Mouse (Mus musculus) lung, embryonic 15.5 days (tissue): ENCODE measurements around the gene Ift140. TPM values are rescaled to one million over a fixed set of nuclear protein-coding genes. Genes with fewer than 3 reads are reported as not detected.
"Not testable (repeated sequence)": the region's sequence is repeated elsewhere in the genome, so short reads cannot be mapped to it uniquely, and the experiment has no call there.

Source experiments
- ATAC-seq: fragments of 200-750 bp; cut with Nextera tagmentation; 2 replicates; pipeline ENCODE4 v1.8.0; 2017; ENCODE audit warnings: moderate number of reproducible peaks, borderline replicate concordance; ENCODE audit not compliant: low FRiP score, low TSS enrichment; ENCODE audit errors: extremely low read depth
- H3K27ac ChIP-seq: fragments of 300-500 bp; sonication (generic); 2 replicates; pipeline ENCODE4 v1.5.1; 2015; ENCODE audit warnings: moderate library complexity, mild to moderate bottlenecking, inconsistent platforms
- H3K27me3 ChIP-seq: fragments of 300-500 bp; sonication (generic); 2 replicates; pipeline ENCODE4 v1.6.1; 2015; ENCODE audit warnings: inconsistent platforms
- H3K36me3 ChIP-seq: fragments of 300-500 bp; sonication (generic); 2 replicates; pipeline ENCODE4 v1.6.1; 2015; ENCODE audit warnings: inconsistent platforms
- H3K4me1 ChIP-seq: fragments of 300-500 bp; sonication (generic); 2 replicates; pipeline ENCODE4 v1.6.1; 2015; ENCODE audit warnings: inconsistent platforms
- H3K4me2 ChIP-seq: fragments of 300-500 bp; sonication (generic); 2 replicates; pipeline ENCODE4 v1.6.1; 2015; ENCODE audit warnings: inconsistent platforms, mild to moderate bottlenecking, moderate library complexity
- H3K4me3 ChIP-seq: fragments of 300-500 bp; sonication (generic); 2 replicates; pipeline ENCODE4 v1.5.1; 2015; ENCODE audit warnings: mild to moderate bottlenecking, inconsistent platforms
- H3K9ac ChIP-seq: fragments of 300-500 bp; sonication (generic); 2 replicates; pipeline ENCODE4 v1.6.1; 2015; ENCODE audit warnings: inconsistent platforms
- H3K9me3 ChIP-seq: fragments of 300-500 bp; sonication (generic); 2 replicates; pipeline ENCODE4 v1.6.1; 2016; ENCODE audit warnings: inconsistent platforms
- WGBS: fragments of 180-500 bp; shearing (Covaris S2); methylation state at CpG from one replicate; pipeline ENCODE4 v1.1.7; 2015; 5-methylcytosine and 5-hydroxymethylcytosine counted together
- polyA plus RNA-seq: library from polyadenylated mRNA; unstranded; fragments of >200 nt; fragmentation: Nextera tagmentation; extraction: Ambion mirVana; gene quantifications from 2 replicates; pipeline ENCODE4 v1.2.1, GENCODE M21; 2015

Gene Ift140
- polyA plus RNA-seq, 1 experiment from 2014 or later = 17.0 TPM

- H3K36me3 ChIP-seq, H3K4me2 ChIP-seq, H3K4me1 ChIP-seq, H3K27ac ChIP-seq, H3K4me3 ChIP-seq, H3K9ac ChIP-seq, H3K9me3 ChIP-seq, ATAC-seq, H3K27me3 ChIP-seq: not testable (repeated sequence)
- WGBS = 67% methylated on average over 3 of the region's 3 CpGs
Observed at GRCm38 (mm10) chr17:25125442-25126060, 109.7 kb downstream of the Ift140 start.

GRCm38 (mm10) chr17:25127079-25127478 is 111.2 kb downstream of the Ift140 start:
- 31% methylated on average over 8 of the region's 8 CpGs for WGBS
- H3K4me3 ChIP-seq = no peak overlapping the region
- no peak overlapping the region for H3K9ac ChIP-seq
- ATAC-seq = no peak
- H3K27ac ChIP-seq = no peak overlapping the region
- no peaks in the 10 kb centered on the region for H3K27me3 ChIP-seq
- no peak overlapping the region for H3K4me2 ChIP-seq
- no peaks in the 10 kb centered on the region for H3K9me3 ChIP-seq
- no peaks in the 10 kb centered on the region for H3K36me3 ChIP-seq
- no peaks in the 10 kb centered on the region for H3K4me1 ChIP-seq

- WGBS = 54% methylated on average over 9 of the region's 9 CpGs
- no peaks in the 10 kb centered on the region for H3K9me3 ChIP-seq
- ATAC-seq = no peak
- no peaks in the 10 kb centered on the region for H3K36me3 ChIP-seq
- H3K9ac ChIP-seq = no peak overlapping the region
- no peaks in the 10 kb centered on the region for H3K27me3 ChIP-seq
- H3K4me3 ChIP-seq = no peak overlapping the region
- H3K4me2 ChIP-seq = no peak overlapping the region
- no peak overlapping the region for H3K27ac ChIP-seq
- no peaks in the 10 kb centered on the region for H3K4me1 ChIP-seq
Observed at GRCm38 (mm10) chr17:25127681-25128080, 111.8 kb downstream of the Ift140 start.

- no peak overlapping the region for H3K4me3 ChIP-seq
- H3K27ac ChIP-seq = no peak overlapping the region
- H3K4me1 ChIP-seq = peaks cover 10% of the 10 kb centered on the region
- no peaks in the 10 kb centered on the region for H3K9me3 ChIP-seq
- no peak overlapping the region for H3K4me2 ChIP-seq
- H3K9ac ChIP-seq = no peak overlapping the region
- no peak for ATAC-seq
- WGBS = 74% methylated on average over 1 of the region's 1 CpGs
- no peaks in the 10 kb centered on the region for H3K36me3 ChIP-seq
- H3K27me3 ChIP-seq = no peaks in the 10 kb centered on the region
Observed at GRCm38 (mm10) chr17:25130060-25130459, 114.2 kb downstream of the Ift140 start.

- peak; percentile 90 for ATAC-seq
- H3K27ac ChIP-seq = no peak within 1 kb of the TSS
- H3K27me3 ChIP-seq = no peaks in the 10 kb centered on the region
- H3K4me1 ChIP-seq = peaks cover 14% of the 10 kb centered on the region
- under 1% methylated on average over 40 of the region's 40 CpGs for WGBS
- H3K36me3 ChIP-seq = 0 out of 2 replicates have a peak, but pooled peaks cover 3% of the 10 kb centered on the region
- H3K9me3 ChIP-seq = no peaks in the 10 kb centered on the region
- peak within 1 kb of the TSS; percentile 87 for H3K9ac ChIP-seq
- H3K4me2 ChIP-seq = peak within 1 kb of the TSS; percentile 72
- H3K4me3 ChIP-seq = peak within 1 kb of the TSS; percentile 100
Observed at GRCm38 (mm10) chr17:25133275-25133698, 117.4 kb downstream of the Ift140 start, which contains the start of gene Clcn7. Gene Clcn7, plus strand, starts transcription at chr17:25133391.

- no peak for ATAC-seq
Observed at GRCm38 (mm10) chr17:25135622-25136021, 119.7 kb downstream of the Ift140 start.

GRCm38 (mm10) chr17:25138803-25139202 is 122.9 kb downstream of the Ift140 start:
- Histone ChIP-seq H3K27ac (no peak overlapping the region), H3K4me1 (peaks cover 14% of the 10 kb centered on the region), H3K9me3 (no peaks in the 10 kb centered on the region), H3K36me3 (0 out of 2 replicates have a peak, but pooled peaks cover 3% of the 10 kb centered on the region), H3K4me2 (no peak overlapping the region), H3K27me3 (no peaks in the 10 kb centered on the region), H3K9ac (no peak overlapping the region), H3K4me3 (no peak overlapping the region)
- ATAC-seq = no peak
- WGBS = 89% methylated on average over 1 of the region's 1 CpGs

More at GRCm38 (mm10) chr17:25135622-25136021, 119.7 kb downstream of the Ift140 start:
- no peak overlapping the region for H3K4me2 ChIP-seq
- WGBS = 83% methylated on average over 6 of the region's 6 CpGs
- no peaks in the 10 kb centered on the region for H3K27me3 ChIP-seq
- no peak overlapping the region for H3K9ac ChIP-seq
- H3K27ac ChIP-seq = no peak overlapping the region
- no peak overlapping the region for H3K4me3 ChIP-seq
- 0 out of 2 replicates have a peak, but pooled peaks cover 3% of the 10 kb centered on the region for H3K36me3 ChIP-seq
- peaks cover 14% of the 10 kb centered on the region for H3K4me1 ChIP-seq
- H3K9me3 ChIP-seq = no peaks in the 10 kb centered on the region

GRCm38 (mm10) chr17:25139960-25140359 is 124.1 kb downstream of the Ift140 start:
- Histone ChIP-seq H3K4me1 (0 out of 2 replicates have a peak, but pooled peaks cover 4% of the 10 kb centered on the region), H3K4me2 (no peak overlapping the region), H3K9ac (no peak overlapping the region), H3K27ac (no peak overlapping the region), H3K27me3 (no peaks in the 10 kb centered on the region), H3K36me3 (0 out of 2 replicates have a peak, but pooled peaks cover 3% of the 10 kb centered on the region), H3K9me3 (no peaks in the 10 kb centered on the region), H3K4me3 (no peak overlapping the region)
- ATAC-seq = no peak
- 54% methylated on average over 4 of the region's 4 CpGs for WGBS

Other genes starting within 250 kb of the Ift140 start
- not detected in 2 replicates for gene Meiob, start 211.8 kb upstream of the Ift140 start, polyA plus RNA-seq
- 31.7 and 32.1 TPM in 2 replicates for gene Hagh, start 175.9 kb upstream of the Ift140 start, polyA plus RNA-seq
- gene Fahd1, start 165.7 kb upstream of the Ift140 start, polyA plus RNA-seq = 18.8 and 19.9 TPM in 2 replicates
- 1.00 and 1.4 TPM in 2 replicates for gene Igfals, start 150.1 kb upstream of the Ift140 start, polyA plus RNA-seq
- 54.4 and 56.6 TPM in 2 replicates for gene Nubp2, start 129.7 kb upstream of the Ift140 start, polyA plus RNA-seq
- gene Spsb3, start 129.4 kb upstream of the Ift140 start, polyA plus RNA-seq = 41.7 and 44.2 TPM in 2 replicates
- 28.5 and 30.4 TPM in 2 replicates for gene Eme2, start 121.0 kb upstream of the Ift140 start, polyA plus RNA-seq
- gene Mrps34, start 121.0 kb upstream of the Ift140 start, polyA plus RNA-seq = 89.0 and 92.0 TPM in 2 replicates
- 67.1 and 78.5 TPM in 2 replicates for gene Nme3, start 119.6 kb upstream of the Ift140 start, polyA plus RNA-seq
- gene Mapk8ip3, start 79.1 kb upstream of the Ift140 start, polyA plus RNA-seq = 24.0 and 27.6 TPM in 2 replicates
- gene Jpt2, start 55.4 kb upstream of the Ift140 start, polyA plus RNA-seq = 186 and 189 TPM in 2 replicates
- gene Cramp1l, start 297 bp upstream of the Ift140 start, polyA plus RNA-seq = 6.3 and 7.6 TPM in 2 replicates
- gene Tmem204, start 67.5 kb downstream of the Ift140 start, polyA plus RNA-seq = 88.2 and 93.2 TPM in 2 replicates
- 42.2 and 46.3 TPM in 2 replicates for gene Telo2, start 99.9 kb downstream of the Ift140 start, polyA plus RNA-seq
- 0.14 TPM in 1 of 2 replicates, not detected in the other for gene Ptx4, start 104.7 kb downstream of the Ift140 start, polyA plus RNA-seq
- 21.4 and 22.4 TPM in 2 replicates for gene Clcn7, start 117.3 kb downstream of the Ift140 start, polyA plus RNA-seq
- 0.44 and 0.50 TPM in 2 replicates for gene Ccdc154, start 146.4 kb downstream of the Ift140 start, polyA plus RNA-seq
- 9.0 and 10.3 TPM in 2 replicates for gene Gm38655, start 159.4 kb downstream of the Ift140 start, polyA plus RNA-seq
- 32.1 and 33.0 TPM in 2 replicates for gene BC003965, start 168.5 kb downstream of the Ift140 start, polyA plus RNA-seq
- gene Unkl, start 172.3 kb downstream of the Ift140 start, polyA plus RNA-seq = 8.6 and 8.8 TPM in 2 replicates
- gene Gnptg, start 224.0 kb downstream of the Ift140 start, polyA plus RNA-seq = 43.3 and 47.2 TPM in 2 replicates
- 45.9 and 46.4 TPM in 2 replicates for gene Tsr3, start 224.1 kb downstream of the Ift140 start, polyA plus RNA-seq
- gene Baiap3, start 240.3 kb downstream of the Ift140 start, polyA plus RNA-seq = 0.91 and 1.2 TPM in 2 replicates